Mouse (Mus musculus): ENCODE data around the gene Rftn1. TPM values are rescaled to one million over a fixed set of nuclear protein-coding genes. Genes with fewer than 3 reads are reported as not detected.

The Rftn1 gene
- total and polyA plus RNA-seq, 3 experiments: 52.5 to 80.6 (median 60.5) TPM

DNA sequence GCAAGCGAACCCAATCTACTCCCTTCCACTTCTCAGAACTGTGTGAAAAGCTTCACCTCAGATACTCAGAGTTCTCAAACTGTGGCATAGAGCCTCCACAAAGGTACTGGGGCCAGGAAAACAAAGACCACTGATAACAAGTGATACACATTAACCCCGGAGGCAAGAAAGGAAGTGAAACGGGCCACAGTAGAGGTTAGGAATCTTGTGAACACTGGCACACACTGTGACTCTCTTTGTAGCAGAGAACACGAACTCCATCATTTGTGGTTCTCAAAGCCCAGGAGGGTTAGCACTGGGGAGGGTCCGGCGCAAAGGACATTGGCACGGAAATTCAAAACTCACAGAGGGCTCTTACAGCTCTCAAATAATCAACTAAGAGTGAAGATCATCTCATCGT is 67.9 kb downstream of the Rftn1 start:
- Histone ChIP-seq H3K4me2 (ENCODE audit: insufficient read depth, low read depth, poor library complexity, severe bottlenecking) (no peak overlapping the region), H3K27ac (ENCODE audit: insufficient read depth, low read depth) (no peak overlapping the region), H3K79me2 (replicated peaks; ENCODE audit: control insufficient read depth, extremely low read depth, insufficient read depth, poor library complexity, severe bottlenecking) (peaks cover 94% of the 10 kb centered on the region), H3K4me3 (replicated peaks in 1 of 3; ENCODE audit: low read depth in 2 of 3, low read length in 2 of 3, poor library complexity in 1 of 3) (no peak overlapping the region), H3K9ac (ENCODE audit: insufficient read depth, low read depth) (no peak overlapping the region), H3K9me3 (replicated peaks; ENCODE audit: low read length) (peaks cover 3% of the 10 kb centered on the region), H3K36me3 (replicated peaks in 1 of 2; ENCODE audit: control insufficient read depth in 1 of 2, insufficient read depth in 1 of 2, low read length in 1 of 2) (peaks cover 76 to 96% of the 10 kb centered on the region in 2 experiments), H3K27me3 (replicated peaks) (no peaks in the 10 kb centered on the region), H3K4me1 (ENCODE audit: control insufficient read depth in 1 of 2, insufficient read depth in 2 of 2) (peaks cover 7 to 78% of the 10 kb centered on the region in 2 experiments)
- in situ Hi-C loops (cut with MboI; ENCODE audit: low pct_ligation_motif_present, low pct_unique_long_range_greater_than_20kb, low sequenced_read_pairs): no loop called here
- no peak for DNase-seq (ENCODE audit: extremely low read depth)
- dilution Hi-C loops (cut with MboI; ENCODE audit: extremely low pct_ligation_motif_present, extremely low pct_unique_long_range_greater_than_20kb, low sequenced_read_pairs): no loop called here
- peak; percentile 35; the same call in 1 of the 2 replicates for TF ChIP-seq ZKSCAN1 (IDR thresholded peaks at IDR 0.05; ENCODE audit: borderline replicate concordance, low read depth, low read length)
- TF ChIP-seq MAFK (IDR thresholded peaks at IDR 0.05; ENCODE audit: insufficient replicate concordance, low read length): no peak
- TF ChIP-seq EP300 (IDR thresholded peaks at IDR 0.05; ENCODE audit: low read length): 0 out of 2 replicates have a peak, but pooled peaks have one; percentile 29
- no peak for TF ChIP-seq ETS1 (conservative IDR thresholded peaks at IDR 0.05; ENCODE audit: low read depth, low read length)
- TF ChIP-seq ZNF384 (IDR thresholded peaks at IDR 0.05; ENCODE audit: low read depth, low read length): no peak
- no peak for TF ChIP-seq MAZ (IDR thresholded peaks at IDR 0.05; ENCODE audit: low read depth, low read length)
- no peak for TF ChIP-seq RAD21 (IDR thresholded peaks at IDR 0.05; ENCODE audit: low read depth, low read length)

DNA sequence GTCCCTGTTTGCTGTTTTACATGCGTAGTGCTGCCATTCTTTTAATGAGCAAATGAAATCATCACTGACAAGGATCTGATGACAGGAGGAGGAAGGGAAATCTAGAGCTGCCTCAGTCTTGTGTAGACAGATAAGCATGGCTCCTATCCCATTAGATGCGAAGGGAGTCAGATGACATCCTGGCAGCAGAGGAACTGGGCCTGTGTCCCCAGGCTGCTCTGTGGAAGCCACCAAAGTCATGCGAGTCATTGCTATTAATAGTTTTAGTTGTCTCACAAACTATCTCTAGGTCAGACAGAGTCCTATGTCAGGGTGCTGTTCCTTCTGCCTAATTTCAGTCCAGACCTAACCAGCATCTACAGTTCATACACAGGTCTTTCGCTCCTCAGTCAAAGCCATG is 70.4 kb downstream of the Rftn1 start:
- Histone ChIP-seq H3K27me3 (replicated peaks) (no peaks in the 10 kb centered on the region), H3K4me1 (ENCODE audit: control insufficient read depth in 1 of 2, insufficient read depth in 2 of 2) (peaks cover 14 to 56% of the 10 kb centered on the region in 2 experiments), H3K36me3 (replicated peaks in 1 of 2; ENCODE audit: control insufficient read depth in 1 of 2, insufficient read depth in 1 of 2, low read length in 1 of 2) (peaks cover 80 to 96% of the 10 kb centered on the region in 2 experiments), H3K9ac (ENCODE audit: insufficient read depth, low read depth) (no peak overlapping the region), H3K27ac (ENCODE audit: insufficient read depth, low read depth) (peak overlapping the region; percentile 24), H3K4me3 (replicated peaks in 1 of 3; ENCODE audit: low read depth in 2 of 3, low read length in 2 of 3, poor library complexity in 1 of 3) (no peak overlapping the region), H3K4me2 (ENCODE audit: insufficient read depth, low read depth, poor library complexity, severe bottlenecking) (no peak overlapping the region), H3K79me2 (replicated peaks; ENCODE audit: control insufficient read depth, extremely low read depth, insufficient read depth, poor library complexity, severe bottlenecking) (peaks cover 90% of the 10 kb centered on the region), H3K9me3 (replicated peaks; ENCODE audit: low read length) (peaks cover 5% of the 10 kb centered on the region)
- TF ChIP-seq POLR2AphosphoS2 (IDR thresholded peaks at IDR 0.05; ENCODE audit: low read depth, low read length): peak; percentile 26; the same call in 1 of the 2 replicates
- no peak for TF ChIP-seq SMC3 (IDR thresholded peaks at IDR 0.05; ENCODE audit: low read depth, low read length)
- TF ChIP-seq MEF2A (IDR thresholded peaks at IDR 0.05; ENCODE audit: borderline replicate concordance, low read depth, low read length): peak; percentile 74
- TF ChIP-seq KAT2A (IDR thresholded peaks at IDR 0.05; ENCODE audit: insufficient replicate concordance, low read length): no peak
- no peak for TF ChIP-seq ZNF384 (IDR thresholded peaks at IDR 0.05; ENCODE audit: low read depth, low read length)
- in situ Hi-C loops (cut with MboI; ENCODE audit: low pct_ligation_motif_present, low pct_unique_long_range_greater_than_20kb, low sequenced_read_pairs): no loop called here
- DNase-seq (ENCODE audit: extremely low read depth): no peak
- dilution Hi-C loops (cut with MboI; ENCODE audit: extremely low pct_ligation_motif_present, extremely low pct_unique_long_range_greater_than_20kb, low sequenced_read_pairs): no loop called here

- H3K9ac ChIP-seq (ENCODE audit: insufficient read depth, low read depth): no peak overlapping the region
- H3K4me1 ChIP-seq (ENCODE audit: control insufficient read depth in 1 of 2, insufficient read depth in 2 of 2): peaks cover 15 to 46% of the 10 kb centered on the region in 2 experiments
- peaks cover 86% of the 10 kb centered on the region for H3K79me2 ChIP-seq (replicated peaks; ENCODE audit: control insufficient read depth, extremely low read depth, insufficient read depth, poor library complexity, severe bottlenecking)
- H3K27ac ChIP-seq (ENCODE audit: insufficient read depth, low read depth): no peak overlapping the region
- dilution Hi-C loops (cut with MboI; ENCODE audit: extremely low pct_ligation_motif_present, extremely low pct_unique_long_range_greater_than_20kb, low sequenced_read_pairs): no loop called here
- in situ Hi-C loops (cut with MboI; ENCODE audit: low pct_ligation_motif_present, low pct_unique_long_range_greater_than_20kb, low sequenced_read_pairs): no loop called here
- no peaks in the 10 kb centered on the region for H3K27me3 ChIP-seq (replicated peaks)
- H3K4me2 ChIP-seq (ENCODE audit: insufficient read depth, low read depth, poor library complexity, severe bottlenecking): no peak overlapping the region
- H3K9me3 ChIP-seq (replicated peaks; ENCODE audit: low read length): peaks cover 5% of the 10 kb centered on the region
- peaks cover 76 to 92% of the 10 kb centered on the region in 2 experiments for H3K36me3 ChIP-seq (replicated peaks in 1 of 2; ENCODE audit: control insufficient read depth in 1 of 2, insufficient read depth in 1 of 2, low read length in 1 of 2)
- TF ChIP-seq POLR2A (IDR thresholded peaks at IDR 0.05; ENCODE audit: low read depth, low read length): no peak
- no peak for TF ChIP-seq MAFK (IDR thresholded peaks at IDR 0.05; ENCODE audit: insufficient replicate concordance, low read length)
- TF ChIP-seq SMC3 (IDR thresholded peaks at IDR 0.05; ENCODE audit: low read depth, low read length): no peak
- no peak for TF ChIP-seq KAT2A (IDR thresholded peaks at IDR 0.05; ENCODE audit: insufficient replicate concordance, low read length)
- TF ChIP-seq ZNF384 (IDR thresholded peaks at IDR 0.05; ENCODE audit: low read depth, low read length): no peak
- no peak for TF ChIP-seq TBP (conservative IDR thresholded peaks at IDR 0.05; ENCODE audit: low read depth, low read length)
- no peak for TF ChIP-seq BHLHE40 (IDR thresholded peaks at IDR 0.05; ENCODE audit: low read depth, low read length)
- TF ChIP-seq PAX5 (IDR thresholded peaks at IDR 0.05; ENCODE audit: low read length): no peak
- no peak for TF ChIP-seq ETS1 (conservative IDR thresholded peaks at IDR 0.05; ENCODE audit: low read depth, low read length)
- no peak for TF ChIP-seq MXI1 (IDR thresholded peaks at IDR 0.05; ENCODE audit: low read depth, low read length)
- TF ChIP-seq GABPA (IDR thresholded peaks at IDR 0.05; ENCODE audit: insufficient replicate concordance, low read depth, low read length): no peak
- no peak for TF ChIP-seq ZMIZ1 (IDR thresholded peaks at IDR 0.05; ENCODE audit: low read depth, low read length)
- TF ChIP-seq HCFC1 (IDR thresholded peaks at IDR 0.05; ENCODE audit: low read depth, low read length): no peak
- no peak overlapping the region for H3K4me3 ChIP-seq (replicated peaks in 1 of 3; ENCODE audit: low read depth in 2 of 3, low read length in 2 of 3, poor library complexity in 1 of 3)
- no peak for DNase-seq (ENCODE audit: extremely low read depth)
Observed at GRCm38 (mm10) chr17:50117461-50117860, 73.0 kb downstream of the Rftn1 start.
